Mouse (Mus musculus): ENCODE measurements around the gene Ikzf3.

Gene Ikzf3

GRCm38 (mm10) chr11:98545711-98546231 lies at the start of gene Ikzf3:
Gene Ikzf3, minus strand, starts transcription at chr11:98546031.
- no peak for DNase-seq (ENCODE audit: low spot score)

- no peak for DNase-seq (ENCODE audit: low spot score)
Observed at GRCm38 (mm10) chr11:98595473-98595872, 49.6 kb upstream of the Ikzf3 start.

GRCm38 (mm10) chr11:98595021-98595420 lies 49.2 kb upstream of the Ikzf3 start:
- DNase-seq (ENCODE audit: low spot score) = no peak

GRCm38 (mm10) chr11:98590548-98591445 lies 45.0 kb upstream of the Ikzf3 start:
- DNase-seq (ENCODE audit: low spot score) = no peak

- no peak for DNase-seq (ENCODE audit: low spot score)
Observed at GRCm38 (mm10) chr11:98589306-98589705, 43.5 kb upstream of the Ikzf3 start.

- DNase-seq (ENCODE audit: low spot score) = peak; percentile 59
Observed at GRCm38 (mm10) chr11:98588833-98589281, 43.0 kb upstream of the Ikzf3 start.

- DNase-seq (ENCODE audit: low spot score) = peak; percentile 80
Observed at GRCm38 (mm10) chr11:98587684-98588546, 42.1 kb upstream of the Ikzf3 start.

- peak; percentile 97 for DNase-seq (ENCODE audit: low spot score)
Observed at GRCm38 (mm10) chr11:98586892-98587563, 41.2 kb upstream of the Ikzf3 start, which contains the start of gene Ormdl3. Gene Ormdl3, minus strand, starts transcription at chr11:98587368.

- no peak for DNase-seq (ENCODE audit: low spot score)
Observed at GRCm38 (mm10) chr11:98586087-98586891, 40.5 kb upstream of the Ikzf3 start.

GRCm38 (mm10) chr11:98584629-98585177 lies 38.9 kb upstream of the Ikzf3 start:
- DNase-seq (ENCODE audit: low spot score) = no peak

GRCm38 (mm10) chr11:98584146-98584545 lies 38.3 kb upstream of the Ikzf3 start:
- DNase-seq (ENCODE audit: low spot score) = no peak

- DNase-seq (ENCODE audit: low spot score) = no peak
Observed at GRCm38 (mm10) chr11:98583571-98583970, 37.7 kb upstream of the Ikzf3 start.

GRCm38 (mm10) chr11:98583265-98583552 lies 37.4 kb upstream of the Ikzf3 start:
- no peak for DNase-seq (ENCODE audit: low spot score)

- no peak for DNase-seq (ENCODE audit: low spot score)
Observed at GRCm38 (mm10) chr11:98582551-98583264, 36.9 kb upstream of the Ikzf3 start.

- no peak for DNase-seq (ENCODE audit: low spot score)
Observed at GRCm38 (mm10) chr11:98582030-98582388, 36.2 kb upstream of the Ikzf3 start.

GRCm38 (mm10) chr11:98581286-98582029 lies 35.6 kb upstream of the Ikzf3 start:
- DNase-seq (ENCODE audit: low spot score) = no peak

GRCm38 (mm10) chr11:98580301-98581121 lies 34.7 kb upstream of the Ikzf3 start:
- DNase-seq (ENCODE audit: low spot score) = peak; percentile 26

- peak; percentile 33 for DNase-seq (ENCODE audit: low spot score)
Observed at GRCm38 (mm10) chr11:98577776-98578175, 31.9 kb upstream of the Ikzf3 start.

GRCm38 (mm10) chr11:98569461-98569860 lies 23.6 kb upstream of the Ikzf3 start:
- no peak for DNase-seq (ENCODE audit: low spot score)
